Mouse (Mus musculus) kidney, adult 2 months (tissue): ENCODE measurements around the gene Tmem240.

ENCODE experiments used
- CTCF ChIP-seq: fragments of 200-500 bp; conservative IDR thresholded peaks from 2 replicates; pipeline ENCODE4 v1.5.1; 2011; ENCODE audit warnings: low read depth, mild to moderate bottlenecking, control low read depth, low read length, moderate library complexity, mixed read lengths; ENCODE audit not compliant: insufficient read depth, insufficient read length
- POLR2A ChIP-seq: fragments of 200-500 bp; IDR thresholded peaks from one replicate; pipeline ENCODE4 v1.6.1; 2011; ENCODE audit warnings: low read depth, low read length, control low read depth

DNA sequence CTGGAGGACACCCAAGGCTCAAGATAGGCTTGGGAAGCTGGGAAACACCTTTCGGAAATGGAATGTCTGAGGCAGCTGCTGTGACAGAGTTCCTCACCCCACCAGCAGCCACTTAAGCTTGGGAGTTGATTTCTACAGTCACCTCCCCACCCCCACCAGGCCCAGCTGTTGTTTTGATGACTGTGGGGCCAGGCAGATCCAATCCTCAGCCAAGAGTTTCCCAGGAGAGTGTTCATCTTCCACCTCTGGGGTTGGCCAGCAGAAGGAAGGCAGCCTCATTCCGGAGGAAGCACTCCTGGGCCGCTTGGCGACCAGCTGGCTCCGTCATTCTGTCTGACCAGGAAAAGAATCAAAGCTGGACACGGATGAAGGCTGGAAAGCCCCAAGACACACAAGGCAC, 46.3 kb downstream of the Tmem240 start:
- no peak for TF ChIP-seq POLR2A
- TF ChIP-seq CTCF = no peak
